Mouse (Mus musculus): ENCODE measurements around the gene Polr1d. TPM values are rescaled to one million over a fixed set of nuclear protein-coding genes. Genes with fewer than 3 reads are reported as not detected.

The Polr1d gene
- polyA plus RNA-seq, 1 experiment from 2014 or later, result 115 TPM

DNA sequence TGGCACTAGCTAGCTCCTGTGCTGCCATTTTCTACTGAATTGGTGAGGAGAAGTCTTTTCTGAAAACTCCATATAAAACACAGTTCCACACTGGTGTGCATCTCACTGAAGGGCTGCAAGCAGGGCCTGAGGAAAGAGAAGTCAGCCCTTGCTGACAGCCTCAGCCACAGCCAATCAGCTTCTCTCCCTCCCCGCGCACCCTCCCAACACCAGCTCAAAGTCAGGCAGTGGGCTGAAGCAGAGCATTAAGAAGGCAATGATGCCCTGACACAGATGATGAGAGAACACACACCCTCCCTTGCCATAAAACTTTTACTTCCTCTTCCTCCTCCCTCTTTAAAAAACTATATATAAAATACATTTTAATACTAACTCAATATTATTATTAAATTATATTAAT, 16.8 kb upstream of the Polr1d start:
- no peaks in the 10 kb centered on the region for H3K36me3 ChIP-seq (ENCODE audit: control insufficient read depth, insufficient read depth)
- H3K4me1 ChIP-seq (replicated peaks; ENCODE audit: control insufficient read depth, insufficient read depth, low read length), result no peaks in the 10 kb centered on the region
- WGBS, result 97% methylated on average over 2 of the region's 2 CpGs
- ATAC-seq, result no peak
- H3K9ac ChIP-seq (replicated peaks; ENCODE audit: low read depth, low read length), result no peak overlapping the region
- no peak overlapping the region for H3K27ac ChIP-seq (ENCODE audit: low read length)
- no peaks in the 10 kb centered on the region for H3K27me3 ChIP-seq (replicated peaks; ENCODE audit: control insufficient read depth, insufficient read depth, low read length)
- no peaks in the 10 kb centered on the region for H3K9me3 ChIP-seq (ENCODE audit: control insufficient read depth, low read length)
- H3K4me3 ChIP-seq (replicated peaks; ENCODE audit: low read length), result no peak overlapping the region
- H3K4me2 ChIP-seq (ENCODE audit: low read length), result no peak overlapping the region

DNA sequence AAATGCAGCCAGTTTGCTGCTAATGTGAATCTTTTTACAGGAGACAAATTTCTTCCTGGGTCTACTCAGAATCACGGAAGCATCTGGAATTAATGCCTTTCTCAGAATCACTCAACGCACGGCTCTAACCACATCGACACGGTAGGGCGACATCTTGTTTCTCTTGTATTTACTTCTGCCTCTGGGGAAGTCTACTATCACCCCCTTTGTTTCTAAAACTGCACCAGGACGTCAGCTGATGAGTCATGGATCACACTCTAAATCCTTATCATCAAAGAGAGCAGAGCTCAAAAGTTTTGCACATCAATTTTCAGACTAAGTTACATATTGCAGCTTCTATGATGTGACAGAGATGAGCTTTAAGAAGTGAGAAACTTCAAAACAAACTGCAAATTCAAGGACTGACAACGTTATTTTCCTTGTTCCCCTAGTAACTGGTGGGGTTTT, 13.6 kb upstream of the Polr1d start:
- H3K4me2 ChIP-seq (ENCODE audit: low read length), result no peak overlapping the region
- no peak overlapping the region for H3K27ac ChIP-seq (ENCODE audit: low read length)
- H3K9me3 ChIP-seq (ENCODE audit: control insufficient read depth, low read length), result no peaks in the 10 kb centered on the region
- ATAC-seq, result no peak
- WGBS, result 80% methylated on average over 8 of the region's 8 CpGs
- 0 out of 2 replicates have a peak, but pooled peaks cover 2% of the 10 kb centered on the region for H3K4me1 ChIP-seq (replicated peaks; ENCODE audit: control insufficient read depth, insufficient read depth, low read length)
- no peaks in the 10 kb centered on the region for H3K36me3 ChIP-seq (ENCODE audit: control insufficient read depth, insufficient read depth)
- H3K4me3 ChIP-seq (replicated peaks; ENCODE audit: low read length), result no peak overlapping the region
- no peak overlapping the region for H3K9ac ChIP-seq (replicated peaks; ENCODE audit: low read depth, low read length)
- H3K27me3 ChIP-seq (replicated peaks; ENCODE audit: control insufficient read depth, insufficient read depth, low read length), result no peaks in the 10 kb centered on the region

DNA sequence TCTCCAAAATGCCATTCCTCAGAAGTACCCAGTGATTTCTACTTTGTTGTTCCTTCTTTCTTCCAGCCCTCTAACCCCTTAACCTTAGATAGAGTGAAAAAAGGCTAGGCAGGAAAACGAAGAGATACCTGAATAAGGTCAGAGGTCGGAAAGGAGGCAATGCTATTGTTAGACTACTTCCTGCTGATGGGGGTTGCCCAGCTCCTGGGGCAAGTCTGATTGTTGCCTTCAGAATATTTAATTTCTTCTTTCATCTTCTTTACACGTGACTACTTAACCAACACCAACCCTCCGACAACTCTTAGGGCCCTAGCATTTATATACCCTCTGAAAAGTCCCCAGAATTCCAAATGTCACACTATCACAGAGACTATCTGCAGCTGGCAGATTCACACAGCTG, 10.7 kb upstream of the Polr1d start:
- H3K4me3 ChIP-seq (replicated peaks; ENCODE audit: low read length), result no peak overlapping the region
- 63% methylated on average over 4 of the region's 4 CpGs for WGBS

DNA sequence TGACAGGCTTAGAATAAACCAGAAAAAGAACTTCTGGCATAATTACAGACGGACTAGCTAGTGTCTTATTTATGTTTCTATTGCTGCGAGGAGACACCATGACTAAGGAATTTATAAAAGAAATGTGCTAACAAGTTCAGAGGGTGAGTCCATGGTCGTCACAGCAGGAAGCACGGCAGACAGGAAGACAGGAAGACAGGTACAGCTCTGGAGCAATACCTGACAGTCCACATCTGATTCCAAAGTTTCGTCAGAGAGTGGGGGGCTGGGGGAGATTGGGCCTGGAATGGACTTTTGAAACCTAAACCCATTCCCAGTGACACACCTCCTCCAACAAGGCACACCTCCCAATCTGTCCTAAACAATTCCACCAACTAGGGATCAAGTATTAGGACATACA, 9.9 kb upstream of the Polr1d start:
- Histone ChIP-seq H3K4me2 (ENCODE audit: low read length) (no peak overlapping the region), H3K27me3 (replicated peaks; ENCODE audit: control insufficient read depth, insufficient read depth, low read length) (no peaks in the 10 kb centered on the region), H3K36me3 (ENCODE audit: control insufficient read depth, insufficient read depth) (no peaks in the 10 kb centered on the region), H3K9ac (replicated peaks; ENCODE audit: low read depth, low read length) (no peak overlapping the region), H3K4me1 (replicated peaks; ENCODE audit: control insufficient read depth, insufficient read depth, low read length) (peaks cover 12% of the 10 kb centered on the region), H3K9me3 (ENCODE audit: control insufficient read depth, low read length) (no peaks in the 10 kb centered on the region), H3K27ac (ENCODE audit: low read length) (no peak overlapping the region), H3K4me3 (replicated peaks; ENCODE audit: low read length) (no peak overlapping the region)
- ATAC-seq, result no peak
- WGBS, result 76% methylated on average over 5 of the region's 5 CpGs

More for the DNA sequence above, 10.7 kb upstream of the Polr1d start:
- H3K4me1 ChIP-seq (replicated peaks; ENCODE audit: control insufficient read depth, insufficient read depth, low read length), result peaks cover 12% of the 10 kb centered on the region
- H3K27ac ChIP-seq (ENCODE audit: low read length), result no peak overlapping the region
- H3K27me3 ChIP-seq (replicated peaks; ENCODE audit: control insufficient read depth, insufficient read depth, low read length), result no peaks in the 10 kb centered on the region
- no peaks in the 10 kb centered on the region for H3K36me3 ChIP-seq (ENCODE audit: control insufficient read depth, insufficient read depth)
- H3K9me3 ChIP-seq (ENCODE audit: control insufficient read depth, low read length), result no peaks in the 10 kb centered on the region
- no peak overlapping the region for H3K9ac ChIP-seq (replicated peaks; ENCODE audit: low read depth, low read length)
- no peak for ATAC-seq
- no peak overlapping the region for H3K4me2 ChIP-seq (ENCODE audit: low read length)

GRCm38 (mm10) chr5:147068876-147069275, 8.0 kb upstream of the Polr1d start:
- ATAC-seq, result peak; percentile 93
- peak overlapping the region; percentile 60 for H3K27ac ChIP-seq (ENCODE audit: low read length)
- 54% methylated on average over 5 of the region's 5 CpGs for WGBS

DNA sequence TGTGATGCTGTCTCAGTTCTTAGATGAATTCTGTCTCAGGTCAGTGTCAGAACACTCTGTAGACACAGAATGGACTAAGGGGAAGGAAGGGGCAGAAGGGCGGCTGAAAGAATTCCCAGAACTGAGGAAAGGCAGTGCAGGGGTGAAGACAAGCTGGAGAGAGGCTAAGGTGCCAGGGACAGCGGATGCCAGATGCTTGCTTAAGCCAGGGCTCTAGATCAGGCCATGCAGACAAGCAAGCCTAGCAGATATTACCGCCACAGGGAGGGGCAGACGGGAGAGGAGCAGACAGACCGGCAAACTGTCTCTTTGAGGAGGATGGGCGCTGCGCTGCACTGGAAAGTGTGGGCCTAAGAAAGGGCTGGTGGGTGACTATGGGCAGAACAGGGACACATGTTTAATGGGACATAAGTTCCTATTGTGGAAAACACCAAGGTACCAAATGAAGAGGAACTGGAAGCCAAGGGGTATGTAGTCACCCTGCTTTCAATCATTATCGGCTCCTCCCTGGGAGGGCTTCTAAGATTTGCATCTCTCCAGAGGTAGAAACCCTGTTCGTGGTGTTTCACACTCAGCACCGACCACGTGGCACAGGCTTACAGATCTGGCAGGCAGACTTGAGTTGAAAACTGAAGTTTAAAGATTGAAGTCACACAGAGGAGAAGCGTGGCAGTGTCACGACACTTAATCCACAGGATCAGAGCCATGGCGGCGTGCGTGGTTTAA, 5.9 kb upstream of the Polr1d start:
- no peak for ATAC-seq
- Histone ChIP-seq H3K9me3 (ENCODE audit: control insufficient read depth, low read length) (no peaks in the 10 kb centered on the region), H3K27ac (ENCODE audit: low read length) (no peak overlapping the region), H3K9ac (replicated peaks; ENCODE audit: low read depth, low read length) (no peak overlapping the region), H3K4me3 (replicated peaks; ENCODE audit: low read length) (no peak overlapping the region), H3K4me1 (replicated peaks; ENCODE audit: control insufficient read depth, insufficient read depth, low read length) (peaks cover 18% of the 10 kb centered on the region), H3K4me2 (ENCODE audit: low read length) (no peak overlapping the region), H3K36me3 (ENCODE audit: control insufficient read depth, insufficient read depth) (no peaks in the 10 kb centered on the region), H3K27me3 (replicated peaks; ENCODE audit: control insufficient read depth, insufficient read depth, low read length) (no peaks in the 10 kb centered on the region)
- 77% methylated on average over 16 of the region's 16 CpGs for WGBS

More at GRCm38 (mm10) chr5:147068876-147069275, 8.0 kb upstream of the Polr1d start:
- Histone ChIP-seq H3K27me3 (replicated peaks; ENCODE audit: control insufficient read depth, insufficient read depth, low read length) (no peaks in the 10 kb centered on the region), H3K9ac (replicated peaks; ENCODE audit: low read depth, low read length) (no peak overlapping the region), H3K36me3 (ENCODE audit: control insufficient read depth, insufficient read depth) (no peaks in the 10 kb centered on the region), H3K4me2 (ENCODE audit: low read length) (no peak overlapping the region), H3K4me3 (replicated peaks; ENCODE audit: low read length) (no peak overlapping the region), H3K4me1 (replicated peaks; ENCODE audit: control insufficient read depth, insufficient read depth, low read length) (peaks cover 12% of the 10 kb centered on the region), H3K9me3 (ENCODE audit: control insufficient read depth, low read length) (no peaks in the 10 kb centered on the region)

DNA sequence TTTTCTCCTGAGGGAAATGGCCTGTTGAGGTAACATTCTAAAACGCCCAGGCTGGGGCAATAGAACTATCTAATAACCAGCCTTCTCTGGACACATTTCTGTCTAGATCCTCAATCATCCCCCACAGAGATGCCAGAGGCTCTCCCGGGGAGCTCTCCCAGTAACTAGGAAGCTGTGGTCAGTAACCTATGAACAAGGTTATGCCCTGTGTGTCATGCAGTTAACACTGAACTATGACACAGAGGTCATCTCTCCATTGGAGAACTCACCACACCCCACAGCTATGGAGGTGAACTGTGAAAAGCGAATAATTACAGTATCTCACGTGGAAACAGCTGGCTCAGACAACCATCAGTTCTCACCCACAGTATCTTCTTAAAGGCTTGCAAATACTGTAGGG, 5.0 kb upstream of the Polr1d start:
- Histone ChIP-seq H3K27me3 (replicated peaks; ENCODE audit: control insufficient read depth, insufficient read depth, low read length) (no peaks in the 10 kb centered on the region), H3K27ac (ENCODE audit: low read length) (no peak overlapping the region), H3K4me2 (ENCODE audit: low read length) (no peak overlapping the region), H3K9ac (replicated peaks; ENCODE audit: low read depth, low read length) (no peak overlapping the region), H3K4me3 (replicated peaks; ENCODE audit: low read length) (no peak overlapping the region), H3K9me3 (ENCODE audit: control insufficient read depth, low read length) (no peaks in the 10 kb centered on the region), H3K36me3 (ENCODE audit: control insufficient read depth, insufficient read depth) (no peaks in the 10 kb centered on the region), H3K4me1 (replicated peaks; ENCODE audit: control insufficient read depth, insufficient read depth, low read length) (peaks cover 18% of the 10 kb centered on the region)
- WGBS, result 68% methylated on average over 4 of the region's 4 CpGs
- no peak for ATAC-seq

GRCm38 (mm10) chr5:147073805-147074204, 3.0 kb upstream of the Polr1d start:
- Histone ChIP-seq H3K36me3 (ENCODE audit: control insufficient read depth, insufficient read depth) (no peaks in the 10 kb centered on the region), H3K4me1 (replicated peaks; ENCODE audit: control insufficient read depth, insufficient read depth, low read length) (peaks cover 23% of the 10 kb centered on the region), H3K27me3 (replicated peaks; ENCODE audit: control insufficient read depth, insufficient read depth, low read length) (no peaks in the 10 kb centered on the region), H3K4me2 (ENCODE audit: low read length) (no peak overlapping the region), H3K9ac (replicated peaks; ENCODE audit: low read depth, low read length) (no peak overlapping the region), H3K9me3 (ENCODE audit: control insufficient read depth, low read length) (no peaks in the 10 kb centered on the region), H3K27ac (ENCODE audit: low read length) (no peak overlapping the region), H3K4me3 (replicated peaks; ENCODE audit: low read length) (no peak overlapping the region)
- 89% methylated on average over 6 of the region's 6 CpGs for WGBS
- no peak for ATAC-seq

DNA sequence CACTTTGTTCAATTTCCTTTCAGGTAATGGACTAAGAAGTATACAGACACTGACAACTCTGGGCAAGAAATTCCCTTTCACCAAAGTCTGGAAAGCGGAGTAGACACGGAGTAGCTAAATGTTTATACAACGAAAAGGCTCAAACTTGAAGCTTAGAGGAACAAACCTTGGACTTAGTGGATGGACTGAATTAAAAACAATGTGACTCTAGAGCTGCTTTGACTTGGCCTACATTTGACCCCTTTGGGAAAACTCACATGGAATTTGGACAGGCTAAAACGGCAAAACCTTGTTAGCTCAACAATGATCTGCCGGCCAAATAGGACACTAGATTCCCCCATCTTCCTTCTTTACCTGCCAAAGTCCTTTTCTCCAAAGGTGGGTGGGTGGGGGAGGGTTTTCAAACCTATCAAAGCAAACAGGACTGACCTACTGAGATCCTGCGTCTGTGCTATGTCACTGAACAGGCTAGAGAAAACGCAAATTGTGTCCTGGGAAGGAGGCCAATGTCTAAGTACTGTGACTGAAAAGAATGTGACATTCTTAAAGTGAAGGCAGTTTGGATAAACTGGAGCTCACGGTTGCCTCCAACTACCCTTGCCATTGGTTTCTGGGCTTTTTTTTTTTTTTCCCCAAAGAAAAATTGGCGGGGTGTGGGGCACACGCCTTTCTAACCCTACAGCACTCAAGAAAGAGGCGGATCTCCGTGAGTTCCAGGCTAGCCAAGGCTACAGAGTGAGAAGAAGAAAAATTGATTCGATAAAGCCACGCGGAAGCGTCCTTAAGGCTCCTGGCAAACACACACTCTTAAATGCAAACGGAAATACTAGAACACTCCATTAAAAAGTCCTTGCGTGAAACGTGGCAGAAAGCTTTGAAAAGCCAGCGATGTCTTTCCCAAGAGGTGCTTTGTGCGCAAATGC, 1.5 kb upstream of the Polr1d start:
- peak overlapping the region; percentile 81 for H3K4me3 ChIP-seq (replicated peaks; ENCODE audit: low read length)
- peaks cover 18% of the 10 kb centered on the region for H3K4me1 ChIP-seq (replicated peaks; ENCODE audit: control insufficient read depth, insufficient read depth, low read length)
- WGBS, result 16% methylated on average over 21 of the region's 21 CpGs
- ATAC-seq, result no peak
- peak overlapping the region; percentile 73 for H3K27ac ChIP-seq (ENCODE audit: low read length)
- H3K4me2 ChIP-seq (ENCODE audit: low read length), result peak overlapping the region; percentile 67
- peak overlapping the region; percentile 72 for H3K9ac ChIP-seq (replicated peaks; ENCODE audit: low read depth, low read length)
- H3K36me3 ChIP-seq (ENCODE audit: control insufficient read depth, insufficient read depth), result no peaks in the 10 kb centered on the region
- no peaks in the 10 kb centered on the region for H3K27me3 ChIP-seq (replicated peaks; ENCODE audit: control insufficient read depth, insufficient read depth, low read length)
- H3K9me3 ChIP-seq (ENCODE audit: control insufficient read depth, low read length), result no peaks in the 10 kb centered on the region
